Mouse (Mus musculus): ENCODE measurements around the gene Ndst4. TPM values are rescaled to one million over a fixed set of nuclear protein-coding genes. Genes with fewer than 3 reads are reported as not detected.

The Ndst4 gene
- total and polyA plus RNA-seq, 2 experiments, result not detected

- TF ChIP-seq POLR2A (IDR thresholded peaks at IDR 0.05; ENCODE audit: extremely low read depth, insufficient read depth, low read length) (no peak), CTCF (IDR thresholded peaks at IDR 0.05; ENCODE audit: low read depth, low read length) (no peak)
- Histone ChIP-seq H3K4me3 (ENCODE audit: insufficient read depth, low read depth, low read length) (no peak overlapping the region), H3K4me1 (ENCODE audit: control insufficient read depth, insufficient read depth, low read length) (no peaks in the 10 kb centered on the region)
Measured at GRCm38 (mm10) chr3:125745142-125745496, 341.2 kb downstream of the Ndst4 start.

DNA sequence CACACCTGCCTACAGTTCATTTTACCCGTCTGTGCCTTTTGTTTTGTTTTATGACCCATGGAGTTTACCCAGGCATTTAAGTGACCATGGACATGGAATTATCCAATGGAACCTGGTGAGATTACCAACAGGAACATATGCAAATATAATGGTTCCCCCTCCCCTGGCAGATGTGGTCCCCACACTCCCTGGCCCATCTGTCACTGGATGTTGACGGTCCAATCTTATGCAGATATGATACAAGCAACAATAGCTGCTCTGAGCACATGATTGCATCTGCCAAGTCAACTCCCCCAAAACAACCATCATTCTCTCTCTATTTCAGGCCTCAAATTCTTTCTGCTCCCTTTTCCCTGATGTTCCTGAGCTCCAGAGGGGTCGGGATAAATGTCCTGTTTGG is 342.5 kb downstream of the Ndst4 start:
- H3K27me3 ChIP-seq (ENCODE audit: control insufficient read depth, insufficient read depth, low read length), result no peaks in the 10 kb centered on the region
- no peak overlapping the region for H3K9ac ChIP-seq (ENCODE audit: low read depth, low read length)
- H3K27ac ChIP-seq (replicated peaks; ENCODE audit: insufficient read depth, low read depth, low read length), result no peak overlapping the region
- H3K4me1 ChIP-seq (ENCODE audit: control insufficient read depth, insufficient read depth, low read length), result no peaks in the 10 kb centered on the region
- WGBS, result 74% methylated on average over 3 of the region's 3 CpGs
- H3K36me3 ChIP-seq (ENCODE audit: control insufficient read depth, insufficient read depth, low read length), result no peaks in the 10 kb centered on the region
- no peak for DNase-seq (ENCODE audit: extremely low read depth, low read depth, low spot score)
- TF ChIP-seq CTCF (IDR thresholded peaks at IDR 0.05; ENCODE audit: low read depth, low read length) (no peak), POLR2A (IDR thresholded peaks at IDR 0.05; ENCODE audit: extremely low read depth, insufficient read depth, low read length) (no peak)
- H3K4me3 ChIP-seq (ENCODE audit: insufficient read depth, low read depth, low read length), result no peak overlapping the region
- H3K79me2 ChIP-seq (ENCODE audit: control insufficient read depth, insufficient read depth, low read length), result no peaks in the 10 kb centered on the region

More at GRCm38 (mm10) chr3:125745142-125745496, 341.2 kb downstream of the Ndst4 start:
- H3K79me2 ChIP-seq (ENCODE audit: control insufficient read depth, insufficient read depth, low read length), result no peaks in the 10 kb centered on the region
- no peak overlapping the region for H3K27ac ChIP-seq (replicated peaks; ENCODE audit: insufficient read depth, low read depth, low read length)
- no peak overlapping the region for H3K9ac ChIP-seq (ENCODE audit: low read depth, low read length)
- WGBS, result 64% methylated on average over 3 of the region's 3 CpGs
- H3K27me3 ChIP-seq (ENCODE audit: control insufficient read depth, insufficient read depth, low read length), result no peaks in the 10 kb centered on the region
- DNase-seq (ENCODE audit: extremely low read depth, low read depth, low spot score), result no peak
- no peaks in the 10 kb centered on the region for H3K36me3 ChIP-seq (ENCODE audit: control insufficient read depth, insufficient read depth, low read length)

DNA sequence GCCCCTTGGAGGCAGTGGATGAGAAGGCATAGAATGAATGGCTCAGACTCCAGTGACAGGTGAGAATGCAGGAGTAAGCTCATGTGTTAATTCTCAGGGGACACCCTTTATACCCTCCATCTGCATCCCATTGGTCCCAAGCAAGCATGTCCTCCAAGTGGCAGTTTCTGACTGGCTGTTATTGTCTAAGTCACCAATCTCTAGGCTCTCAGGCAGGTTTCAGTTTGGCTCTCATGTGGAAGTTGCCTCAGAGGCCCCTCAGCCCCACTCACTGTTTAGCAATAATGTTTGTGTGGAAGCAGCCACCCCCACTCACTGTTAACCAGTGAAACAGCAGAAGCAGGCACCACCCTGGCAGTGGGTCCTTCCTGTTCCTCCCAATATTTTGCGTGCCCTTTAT is 353.0 kb downstream of the Ndst4 start:
- WGBS, result 69% methylated on average over 1 of the region's 1 CpGs
- no peak overlapping the region for H3K9ac ChIP-seq (ENCODE audit: low read depth, low read length)
- peaks cover 8% of the 10 kb centered on the region; the same call in 1 of the 2 replicates for H3K4me1 ChIP-seq (ENCODE audit: control insufficient read depth, insufficient read depth, low read length)
- H3K27me3 ChIP-seq (ENCODE audit: control insufficient read depth, insufficient read depth, low read length), result no peaks in the 10 kb centered on the region
- no peak overlapping the region for H3K27ac ChIP-seq (replicated peaks; ENCODE audit: insufficient read depth, low read depth, low read length)
- no peaks in the 10 kb centered on the region for H3K79me2 ChIP-seq (ENCODE audit: control insufficient read depth, insufficient read depth, low read length)
- DNase-seq (ENCODE audit: extremely low read depth, low read depth, low spot score), result no peak
- H3K4me3 ChIP-seq (ENCODE audit: insufficient read depth, low read depth, low read length), result no peak overlapping the region
- H3K36me3 ChIP-seq (ENCODE audit: control insufficient read depth, insufficient read depth, low read length), result no peaks in the 10 kb centered on the region
- TF ChIP-seq POLR2A (IDR thresholded peaks at IDR 0.05; ENCODE audit: extremely low read depth, insufficient read depth, low read length), result no peak
- no peak for TF ChIP-seq CTCF (IDR thresholded peaks at IDR 0.05; ENCODE audit: low read depth, low read length)

DNA sequence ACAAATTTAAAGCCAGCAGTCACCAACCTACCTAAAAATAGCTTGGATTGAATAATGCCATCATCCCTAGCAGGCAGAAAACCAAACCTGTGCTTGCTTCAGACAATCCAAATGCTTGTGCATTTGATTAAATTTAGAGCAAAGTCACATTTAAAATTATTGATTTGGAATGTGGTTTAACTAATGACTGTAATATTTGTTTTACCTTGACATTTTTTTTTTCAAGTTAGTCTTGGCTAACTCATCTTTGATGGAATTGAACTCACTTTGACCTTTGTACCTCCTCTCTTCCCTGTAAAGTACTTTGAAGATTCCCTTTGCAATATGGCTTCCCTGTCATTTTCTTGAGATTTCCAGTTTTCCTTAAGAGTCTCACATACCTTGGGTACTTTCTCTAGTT is 356.8 kb downstream of the Ndst4 start:
- no peaks in the 10 kb centered on the region for H3K36me3 ChIP-seq (ENCODE audit: control insufficient read depth, insufficient read depth, low read length)
- peaks cover 6% of the 10 kb centered on the region; the same call in 1 of the 2 replicates for H3K4me1 ChIP-seq (ENCODE audit: control insufficient read depth, insufficient read depth, low read length)
- no peak overlapping the region for H3K4me3 ChIP-seq (ENCODE audit: insufficient read depth, low read depth, low read length)
- no peak overlapping the region for H3K27ac ChIP-seq (replicated peaks; ENCODE audit: insufficient read depth, low read depth, low read length)
- H3K79me2 ChIP-seq (ENCODE audit: control insufficient read depth, insufficient read depth, low read length), result no peaks in the 10 kb centered on the region
- DNase-seq (ENCODE audit: extremely low read depth, low read depth, low spot score), result peak; percentile 91
- TF ChIP-seq POLR2A (IDR thresholded peaks at IDR 0.05; ENCODE audit: extremely low read depth, insufficient read depth, low read length) (no peak), CTCF (IDR thresholded peaks at IDR 0.05; ENCODE audit: low read depth, low read length) (no peak)
- H3K27me3 ChIP-seq (ENCODE audit: control insufficient read depth, insufficient read depth, low read length), result no peaks in the 10 kb centered on the region
- no peak overlapping the region for H3K9ac ChIP-seq (ENCODE audit: low read depth, low read length)
